Mouse (Mus musculus): ENCODE measurements around the gene Scnm1.

GRCm38 (mm10) chr3:95178948-95179347 lies 45.1 kb upstream of the Scnm1 start:
- no peak for TF ChIP-seq ZNF384 (IDR thresholded peaks at IDR 0.05; ENCODE audit: low read depth, low read length)
- no peak for TF ChIP-seq PAX5 (IDR thresholded peaks at IDR 0.05; ENCODE audit: low read length)
- TF ChIP-seq NRF1 (IDR thresholded peaks at IDR 0.05; ENCODE audit: low read depth, low read length): no peak
- no peak for TF ChIP-seq CTCF (conservative IDR thresholded peaks at IDR 0.05 in 1 of 2, IDR thresholded peaks at IDR 0.05 in 1 of 2; ENCODE audit: low read depth in 2 of 2, low read length in 2 of 2)
- TF ChIP-seq RAD21 (IDR thresholded peaks at IDR 0.05; ENCODE audit: low read depth, low read length): no peak
- TF ChIP-seq ETS1 (conservative IDR thresholded peaks at IDR 0.05; ENCODE audit: low read depth, low read length): no peak
- no peak for TF ChIP-seq POLR2A (IDR thresholded peaks at IDR 0.05; ENCODE audit: low read depth, low read length)
- no peak for TF ChIP-seq CHD2 (IDR thresholded peaks at IDR 0.05; ENCODE audit: low read length)
- TF ChIP-seq MAFK (IDR thresholded peaks at IDR 0.05; ENCODE audit: insufficient replicate concordance, low read length): no peak
- no peak for TF ChIP-seq USF2 (conservative IDR thresholded peaks at IDR 0.05; ENCODE audit: low read depth, low read length)
- no peak for TF ChIP-seq POLR2AphosphoS2 (IDR thresholded peaks at IDR 0.05; ENCODE audit: low read depth, low read length)
- TF ChIP-seq UBTF (IDR thresholded peaks at IDR 0.05; ENCODE audit: low read depth, low read length): no peak
- TF ChIP-seq GABPA (IDR thresholded peaks at IDR 0.05; ENCODE audit: insufficient replicate concordance, low read depth, low read length): no peak
- TF ChIP-seq E2F4 (IDR thresholded peaks at IDR 0.05; ENCODE audit: insufficient replicate concordance, low read depth, low read length): no peak

All from CH12.LX (cell line).